Mouse (Mus musculus) CD4-positive helper T cell, adult 2 months (primary cell): ENCODE measurements around the gene Opalin.

Source experiments
- DNase-seq: peaks from one replicate; pipeline ENCODE4 v3.0.0-alpha.2; 2012; ENCODE audit warnings: low read depth, missing footprints, low spot score

The Opalin gene

DNA sequence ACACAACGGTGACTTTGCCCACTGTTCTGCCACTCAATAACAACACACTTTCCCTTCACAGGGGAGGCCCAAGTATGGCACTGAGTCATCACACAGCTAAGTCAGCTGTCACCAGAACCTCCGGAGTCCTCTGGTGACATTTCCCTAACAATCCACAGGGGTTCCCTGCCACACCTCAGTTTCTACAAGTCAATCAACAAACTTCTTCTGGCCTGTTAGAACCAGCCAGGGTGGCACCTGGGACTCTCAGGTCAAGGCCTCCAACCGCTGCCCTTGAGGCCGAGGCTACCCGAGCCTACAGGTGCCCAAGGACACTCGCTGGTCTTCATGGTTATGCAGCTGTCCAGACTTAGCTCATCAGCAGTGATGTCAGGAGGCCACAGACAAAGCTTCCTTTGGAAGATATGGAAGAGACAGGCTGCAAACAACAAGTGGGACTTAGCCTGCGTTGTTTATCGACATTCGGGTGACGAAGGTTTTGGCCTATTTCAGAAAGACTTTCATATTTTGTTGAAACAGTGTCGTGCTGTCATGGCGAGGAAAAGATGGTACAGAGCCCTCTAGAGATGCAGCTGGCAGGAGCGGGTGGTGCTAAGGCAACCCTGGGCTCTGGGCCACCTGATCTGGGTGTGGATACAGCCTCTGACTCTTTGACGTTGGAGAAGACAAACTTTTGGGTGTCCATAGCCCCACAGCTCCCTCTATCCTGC is 3.0 kb downstream of the Opalin start:
- no peak for DNase-seq

- DNase-seq: peak; percentile 88
These were observed 5.4 kb downstream of the Opalin start for GRCm38 (mm10) chr19:41071500-41071899.

GRCm38 (mm10) chr19:41054702-41055101 is 22.2 kb downstream of the Opalin start:
- DNase-seq: no peak

- peak; percentile 61 for DNase-seq
These were observed 23.4 kb downstream of the Opalin start for GRCm38 (mm10) chr19:41053530-41053929.

DNA sequence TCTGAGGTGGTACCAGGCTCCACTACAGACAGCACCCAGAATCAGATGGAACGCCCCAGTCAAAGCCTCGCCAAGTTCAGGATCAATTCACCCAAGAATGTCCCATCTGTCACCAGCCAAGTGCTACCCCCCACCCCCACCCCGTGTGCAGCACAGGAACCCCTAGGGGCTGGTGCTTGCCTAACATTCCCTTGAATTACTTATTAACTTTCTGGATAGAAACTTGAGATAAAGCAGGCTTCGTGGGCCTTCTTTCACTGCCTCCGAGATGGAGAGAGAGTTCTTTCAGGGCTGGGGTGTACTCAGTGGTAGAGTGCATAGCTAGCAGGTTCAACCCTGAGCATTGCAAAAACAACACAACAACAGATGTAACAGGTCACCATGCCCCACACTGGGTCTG is 24.7 kb downstream of the Opalin start:
- DNase-seq: no peak

DNA sequence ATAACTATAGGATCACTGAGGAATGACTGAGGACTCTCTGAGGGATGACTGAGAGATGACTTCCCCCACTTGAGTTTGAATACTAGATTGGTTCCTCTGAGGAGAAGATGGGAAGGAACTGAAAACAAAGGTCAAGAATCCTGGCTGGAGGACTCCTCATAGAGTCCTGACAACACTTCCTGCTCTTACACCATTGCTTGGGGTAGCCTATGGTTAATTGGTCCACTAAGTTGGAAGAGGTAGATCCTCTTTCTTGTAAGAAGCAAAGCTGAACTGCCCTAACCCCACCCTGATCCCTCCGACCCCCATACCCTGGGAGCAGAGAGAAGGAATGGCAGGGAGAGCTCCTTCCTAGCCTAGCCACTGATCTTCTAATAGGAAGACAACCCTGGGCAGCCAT is 25.2 kb downstream of the Opalin start:
- no peak for DNase-seq

- DNase-seq: no peak
These were observed 28.7 kb downstream of the Opalin start for GRCm38 (mm10) chr19:41048187-41048559.

- DNase-seq: no peak
These were observed 29.3 kb downstream of the Opalin start for GRCm38 (mm10) chr19:41047437-41048186.

- no peak for DNase-seq
These were observed 31.7 kb downstream of the Opalin start for GRCm38 (mm10) chr19:41045091-41045770.

DNA sequence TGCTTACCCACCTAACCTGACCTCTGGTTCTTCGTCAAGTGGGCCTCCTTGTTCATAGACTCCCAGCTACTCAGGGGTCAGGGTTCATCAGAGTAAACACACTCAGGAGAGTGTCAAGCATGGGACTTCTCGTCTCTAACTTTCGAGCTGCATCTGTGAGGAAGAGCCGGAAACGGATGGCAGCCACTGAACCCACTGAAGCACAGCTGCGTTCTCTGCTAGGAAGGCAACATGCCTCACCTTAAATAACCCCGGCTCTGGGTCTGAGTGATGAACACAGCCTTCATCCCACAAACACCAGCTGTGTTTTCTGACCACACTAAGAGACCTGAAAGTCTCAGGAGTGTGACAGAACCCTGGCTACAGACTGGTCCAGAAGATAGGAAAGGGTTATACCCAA is 37.8 kb downstream of the Opalin start:
- peak; percentile 44 for DNase-seq

GRCm38 (mm10) chr19:41035809-41036551 is 40.9 kb downstream of the Opalin start:
- DNase-seq: no peak

DNA sequence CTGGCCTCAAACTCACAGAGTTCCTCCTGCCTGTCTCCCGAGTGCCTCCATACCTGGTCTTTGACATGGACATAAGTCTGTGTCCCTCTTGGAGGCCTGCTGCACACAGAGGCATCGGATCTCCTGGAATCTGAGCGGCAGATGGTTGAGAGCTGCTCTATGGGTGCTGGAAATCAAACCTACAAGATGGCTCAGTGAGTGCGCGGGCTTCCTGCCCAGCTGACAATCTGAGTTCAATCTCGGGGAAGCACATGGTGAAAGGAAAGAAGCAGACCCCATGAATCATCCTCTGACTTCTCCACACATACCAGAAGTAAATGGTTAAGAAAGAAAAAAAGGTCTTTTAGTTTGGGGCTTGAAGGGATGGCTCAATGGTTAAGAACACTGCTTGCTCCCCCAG is 45.0 kb downstream of the Opalin start:
- no peak for DNase-seq

DNA sequence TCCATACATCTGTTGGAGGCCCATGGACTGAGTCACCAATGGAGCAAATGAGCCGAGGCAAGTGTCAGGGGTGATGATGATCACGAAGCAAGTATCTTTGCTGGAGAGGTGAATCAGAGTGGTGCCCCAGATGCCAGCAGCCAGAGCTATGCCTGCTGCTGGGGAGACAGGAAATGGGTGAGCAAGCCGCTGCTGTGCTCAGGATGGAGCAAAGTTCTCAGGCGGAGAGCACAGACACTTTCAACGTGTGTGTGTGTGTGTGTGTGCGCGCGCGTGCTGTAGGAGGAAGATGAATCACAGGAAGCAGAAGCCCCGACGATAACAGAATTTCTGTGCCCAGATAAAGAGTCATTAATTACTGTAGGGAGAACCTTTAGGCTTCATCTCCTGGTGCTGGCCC is 45.9 kb downstream of the Opalin start:
- DNase-seq: peak; percentile 86

DNA sequence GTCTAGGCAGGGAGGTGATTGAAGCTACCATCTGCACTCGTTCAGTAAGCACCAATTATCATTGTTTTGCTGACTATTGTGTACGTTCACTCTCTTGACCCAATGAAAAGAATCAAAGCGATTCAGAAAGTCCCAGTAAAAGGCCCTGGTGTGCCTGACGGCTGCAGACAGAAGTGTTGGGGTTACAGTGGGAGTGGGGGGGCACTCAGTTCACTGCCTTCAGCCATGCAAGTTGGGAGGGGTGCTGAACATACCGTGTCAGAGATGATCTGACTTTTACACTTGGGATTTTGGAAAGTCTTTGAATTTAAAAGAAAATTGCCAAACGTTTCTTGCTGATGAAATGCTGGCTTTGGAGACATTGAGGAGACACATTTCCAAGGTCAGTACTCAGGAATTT is 46.8 kb downstream of the Opalin start:
- no peak for DNase-seq

DNA sequence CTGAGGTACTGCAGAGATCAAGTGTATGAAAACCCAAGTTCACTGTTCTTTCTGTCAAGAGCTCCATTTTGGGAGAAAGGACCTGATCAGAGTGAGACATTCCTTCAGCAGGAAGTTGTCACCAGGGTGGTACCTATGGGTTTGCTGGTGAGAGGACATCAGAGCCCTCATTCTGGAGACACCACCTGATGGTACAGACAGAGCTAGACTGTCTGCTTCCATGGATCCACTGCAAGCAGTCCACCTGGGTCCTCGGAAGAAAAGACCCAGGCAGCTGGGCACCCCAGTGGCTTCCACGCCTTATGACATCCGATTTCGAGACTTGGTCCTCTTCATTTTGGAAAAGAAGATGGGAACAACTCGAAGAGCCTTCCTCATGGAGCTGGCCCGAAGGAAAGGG is 47.7 kb downstream of the Opalin start, which contains the start of gene Dntt:
TSS of gene Dntt (plus strand) at position 57 of the 400 bp plus-strand sequence.
- no peak for DNase-seq

- DNase-seq: peak; percentile 57
These were observed 49.3 kb downstream of the Opalin start for GRCm38 (mm10) chr19:41027601-41028000.

DNA sequence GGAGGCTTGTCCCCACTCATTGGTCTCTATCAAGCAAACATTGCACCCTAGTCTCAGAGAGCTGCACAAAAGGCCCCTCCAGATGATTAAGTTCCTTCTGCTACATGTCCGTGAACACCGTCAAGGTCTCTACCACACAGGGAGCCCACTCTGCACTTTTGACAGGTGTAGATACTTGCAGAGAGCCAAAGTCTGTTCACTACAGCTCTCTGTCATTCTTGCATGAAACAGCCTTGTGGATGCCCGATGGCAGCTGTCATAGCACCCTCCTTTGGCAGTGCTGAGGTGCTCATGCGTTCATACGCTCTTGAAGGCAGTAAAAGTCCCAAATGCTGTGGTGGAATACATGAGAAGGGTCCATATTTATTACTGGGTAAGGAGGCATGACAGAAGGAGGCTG is 49.9 kb downstream of the Opalin start:
- DNase-seq: no peak

GRCm38 (mm10) chr19:41026551-41026950 is 50.4 kb downstream of the Opalin start:
- DNase-seq: no peak

GRCm38 (mm10) chr19:41022244-41022643 is 54.7 kb downstream of the Opalin start:
- DNase-seq: peak; percentile 38

DNA sequence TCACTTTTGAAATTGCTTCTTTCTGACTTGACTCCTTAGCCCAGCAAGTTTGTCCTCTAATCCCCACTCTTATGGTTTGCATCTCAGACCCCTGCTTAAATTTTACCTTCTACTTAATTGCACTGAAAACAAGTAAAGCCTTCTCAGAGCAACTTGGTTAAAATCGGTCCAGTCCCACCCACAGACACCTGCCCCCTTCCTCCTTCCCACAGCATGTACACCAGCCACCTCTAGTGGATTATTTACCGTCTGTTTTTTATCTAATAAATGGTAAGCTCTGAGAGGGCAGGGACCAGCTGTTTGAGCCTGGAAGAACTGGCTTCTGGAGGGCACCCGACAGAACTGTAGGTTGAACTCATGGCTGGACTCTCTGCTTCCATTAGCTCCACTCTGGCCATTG is 56.4 kb downstream of the Opalin start:
- no peak for DNase-seq

DNA sequence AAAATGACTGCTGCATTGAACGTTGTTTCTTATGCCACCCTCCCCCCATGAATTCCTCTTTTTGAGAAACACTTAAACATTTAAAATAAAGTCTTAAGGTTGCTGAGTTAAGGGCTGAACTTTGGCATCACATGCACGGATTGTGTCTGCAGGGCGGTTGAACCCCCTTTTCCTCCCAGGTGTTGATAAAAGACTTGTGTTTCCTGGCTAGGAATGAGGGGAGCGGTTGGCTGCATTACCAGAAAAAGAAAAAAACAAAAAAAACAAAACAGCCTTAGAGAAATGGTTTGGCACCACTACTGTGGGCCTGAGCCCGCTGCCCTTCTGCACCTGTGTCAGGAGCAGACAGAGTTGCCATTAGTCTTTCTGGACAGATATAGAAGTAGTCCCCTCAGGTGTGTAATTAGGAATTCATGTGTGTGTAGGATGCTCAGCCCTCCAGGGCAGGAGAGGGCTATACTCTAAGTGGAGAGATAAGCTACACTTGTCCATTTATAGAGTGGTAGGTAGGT is 57.7 kb downstream of the Opalin start:
- DNase-seq: no peak
